Comparison of ENCODE assay signal across 10 mouse cellular contexts in genomic region chr11:82746138-82746537, GRCm38 (mm10). TPM values are rescaled to one million over a fixed set of nuclear protein-coding genes. Genes with fewer than 3 reads are reported as not detected.
A peak's percentile ranks its signal among the peaks of the same experiment; 100 is the strongest.
DNase-seq lines count a peak whose midpoint lies in the region; ATAC-seq and TF ChIP-seq lines count a peak whose summit lies in the region.
"Had no signal": no experiment of that assay in that cellular context is flagged by ENCODE, and none has a peak within 500 bp of the region (broad histone marks: within the 10 kb centered on the region; RNA-seq: fewer than 3 reads in every experiment).

No protein-coding gene starts in this region.

- H3K27ac ChIP-seq in liver, adult 2 months (replicated peaks; ENCODE audit: insufficient read depth, low read depth, low read length) = no peak overlapping the region
- no peak overlapping the region for H3K27ac ChIP-seq in liver, embryonic 11.5 days (ENCODE audit: low read depth, low read length)
- no peak overlapping the region for H3K27ac ChIP-seq in bone marrow macrophage, adult 2 months (ENCODE audit: insufficient read depth, low read depth, low read length)
- H3K27ac ChIP-seq: neural tube, embryonic 13.5 days had no signal

- H3K36me3 ChIP-seq in liver, adult 2 months (ENCODE audit: control insufficient read depth, insufficient read depth, low read length) = no peaks in the 10 kb centered on the region
- H3K36me3 ChIP-seq in liver, embryonic 11.5 days (ENCODE audit: control insufficient read depth, insufficient read depth, low read length) = no peaks in the 10 kb centered on the region
- peaks cover 2% of the 10 kb centered on the region for H3K36me3 ChIP-seq in megakaryocyte, embryonic 14.5 days (replicated peaks; ENCODE audit: low read length)
- H3K36me3 ChIP-seq: heart, embryonic 15.5 days; neural tube, embryonic 13.5 days had no signal

- WGBS in liver, adult 2 months = 36% methylated on average over 6 of the region's 6 CpGs
- WGBS in liver, embryonic 11.5 days = 27% methylated on average over 6 of the region's 6 CpGs

- no peaks in the 10 kb centered on the region for H3K27me3 ChIP-seq in liver, adult 2 months (ENCODE audit: control insufficient read depth, insufficient read depth, low read length)
- no peaks in the 10 kb centered on the region for H3K27me3 ChIP-seq in liver, embryonic 11.5 days (replicated peaks; ENCODE audit: control insufficient read depth, insufficient read depth, low read length)
- peaks cover 6% of the 10 kb centered on the region for H3K27me3 ChIP-seq in megakaryocyte, embryonic 14.5 days (replicated peaks)
- H3K27me3 ChIP-seq: heart, embryonic 15.5 days; neural tube, embryonic 13.5 days had no signal

- no peaks in the 10 kb centered on the region for H3K4me1 ChIP-seq in liver, adult 2 months (ENCODE audit: control insufficient read depth, insufficient read depth, low read length)
- H3K4me1 ChIP-seq in liver, embryonic 11.5 days (replicated peaks; ENCODE audit: control insufficient read depth, insufficient read depth, low read length) = no peaks in the 10 kb centered on the region; the same call in 1 of the 2 replicates
- H3K4me1 ChIP-seq in bone marrow macrophage, adult 2 months (ENCODE audit: control insufficient read depth, insufficient read depth, low read length) = no peaks in the 10 kb centered on the region
- H3K4me1 ChIP-seq in megakaryocyte, embryonic 14.5 days = peaks cover 27% of the 10 kb centered on the region
- H3K4me1 ChIP-seq: heart, embryonic 15.5 days; neural tube, embryonic 13.5 days had no signal

- H3K9ac ChIP-seq in liver, adult 2 months (ENCODE audit: low read depth, low read length) = no peak overlapping the region
- no peak overlapping the region for H3K9ac ChIP-seq in liver, embryonic 11.5 days (ENCODE audit: low read depth, low read length)
- H3K9ac ChIP-seq: heart, embryonic 15.5 days; neural tube, embryonic 13.5 days had no signal

- H3K4me3 ChIP-seq in liver, adult 2 months (ENCODE audit: insufficient read depth, low read depth, low read length) = no peak overlapping the region
- H3K4me3 ChIP-seq in liver, embryonic 11.5 days (ENCODE audit: low read depth, low read length) = no peak overlapping the region
- H3K4me3 ChIP-seq in bone marrow macrophage, adult 2 months (ENCODE audit: insufficient read depth, low read length) = no peak overlapping the region
- H3K4me3 ChIP-seq in megakaryocyte, embryonic 14.5 days (replicated peaks) = peak overlapping the region; percentile 90
- H3K4me3 ChIP-seq: neural tube, embryonic 13.5 days had no signal

- no peaks in the 10 kb centered on the region for H3K79me2 ChIP-seq in liver, adult 2 months (ENCODE audit: control insufficient read depth, insufficient read depth, low read length)

- no peaks in the 10 kb centered on the region for H3K9me3 ChIP-seq in liver, embryonic 11.5 days (ENCODE audit: control insufficient read depth, low read length)
- H3K9me3 ChIP-seq in megakaryocyte, embryonic 14.5 days = peaks cover 11% of the 10 kb centered on the region
- H3K9me3 ChIP-seq: heart, embryonic 15.5 days; neural tube, embryonic 13.5 days had no signal

- H3K4me2 ChIP-seq in liver, embryonic 11.5 days = no peak overlapping the region
- H3K4me2 ChIP-seq: neural tube, embryonic 13.5 days had no signal

- peak; percentile 40 to 73 for DNase-seq in adrenal gland, adult (ENCODE audit: inconsistent age in 2 of 2, low spot score in 1 of 2)
- DNase-seq in adrenal gland, postnatal 4 days (ENCODE audit: low spot score in 2 of 2) = no peak
- DNase-seq in liver, adult 2 months (ENCODE audit: extremely low read depth, low read depth, low spot score) = peak; percentile 16
- no peak for DNase-seq in liver, embryonic 11.5 days (ENCODE audit: low spot score)
- DNase-seq in heart, postnatal 4 days = peak; percentile 46
- DNase-seq in thymus, postnatal 25 days = peak; percentile 65

- ATAC-seq in liver, embryonic 11.5 days (replicated peaks; ENCODE audit: low FRiP score) = no peak

- no peak for TF ChIP-seq POLR2A in liver, adult 2 months (IDR thresholded peaks at IDR 0.05; ENCODE audit: extremely low read depth, insufficient read depth, low read length)
- no peak for TF ChIP-seq POLR2A in bone marrow macrophage, adult 2 months (IDR thresholded peaks at IDR 0.05; ENCODE audit: borderline replicate concordance, low read depth, low read length)

- peak; percentile 56 for TF ChIP-seq CTCF in liver, adult 2 months (IDR thresholded peaks at IDR 0.05; ENCODE audit: low read depth, low read length)
- TF ChIP-seq CTCF in bone marrow macrophage, adult 2 months (IDR thresholded peaks at IDR 0.05; ENCODE audit: low read depth, low read length) = peak; percentile 78; the same call in 1 of the 2 replicates

RNA-seq across cellular contexts. Expression of gene Cct6b, which starts 18.0 kb away (rescaled TPM):
- total RNA-seq in adrenal gland, postnatal 4 days (2021) = 1 to 10 TPM in 1 of 2 experiments, under 1 TPM in 1; 0.53 to 1.0 TPM
- 0.87 and 1.2 TPM in 2 replicates for total RNA-seq in liver, adult 2 months (2014; rRNA removed)
- 0.07 and 0.16 TPM in 2 replicates for polyA plus RNA-seq in liver, adult 2 months (2012; rRNA removed)
- polyA plus RNA-seq in liver, embryonic 11.5 days (2014; fragmentation: Nextera tagmentation; extraction: Ambion mirVana) = 0.30 and 0.32 TPM in 2 replicates
- 0.51 and 0.60 TPM in 2 replicates for polyA plus RNA-seq in bone marrow macrophage, adult 2 months (2012; ENCODE audit: insufficient read depth, insufficient read length, missing spikeins)
- under 1 TPM in 1 of 2 experiments, not detected in 1; 0.27 TPM for total RNA-seq in heart, postnatal 4 days (2021)
- polyA plus RNA-seq in megakaryocyte, embryonic 14.5 days (2012; ENCODE audit: insufficient read depth, low replicate concordance) = 0.47 TPM in 1 of 2 replicates, not detected in the other

RNA-seq across cellular contexts. Expression of gene Zfp830, which starts 18.0 kb away (rescaled TPM):
- total RNA-seq in adrenal gland, postnatal 4 days (2021) = 10 to 100 TPM; 22.2 to 22.6 TPM
- 7.8 and 9.1 TPM in 2 replicates for total RNA-seq in liver, adult 2 months (2014; rRNA removed)
- 4.3 TPM in 2 replicates for polyA plus RNA-seq in liver, adult 2 months (2012; rRNA removed)
- polyA plus RNA-seq in liver, embryonic 11.5 days (2014; fragmentation: Nextera tagmentation; extraction: Ambion mirVana) = 34.8 and 41.8 TPM in 2 replicates
- 20.4 and 23.4 TPM in 2 replicates for polyA plus RNA-seq in bone marrow macrophage, adult 2 months (2012; ENCODE audit: insufficient read depth, insufficient read length, missing spikeins)
- 10 to 100 TPM; 16.5 to 17.4 TPM for total RNA-seq in heart, postnatal 4 days (2021)
- polyA plus RNA-seq in megakaryocyte, embryonic 14.5 days (2012; ENCODE audit: insufficient read depth, low replicate concordance) = 3.3 and 16.1 TPM in 2 replicates

RNA-seq across cellular contexts. Expression of gene Lig3, which starts 34.8 kb away (rescaled TPM):
- 10 to 100 TPM; 31.5 to 34.9 TPM for total RNA-seq in adrenal gland, postnatal 4 days (2021)
- 15.4 TPM in 2 replicates for total RNA-seq in liver, adult 2 months (2014; rRNA removed)
- 6.1 and 8.0 TPM in 2 replicates for polyA plus RNA-seq in liver, adult 2 months (2012; rRNA removed)
- polyA plus RNA-seq in liver, embryonic 11.5 days (2014; fragmentation: Nextera tagmentation; extraction: Ambion mirVana) = 29.6 and 31.7 TPM in 2 replicates
- 6.6 and 9.0 TPM in 2 replicates for polyA plus RNA-seq in bone marrow macrophage, adult 2 months (2012; ENCODE audit: insufficient read depth, insufficient read length, missing spikeins)
- total RNA-seq in heart, postnatal 4 days (2021) = 10 to 100 TPM; 24.6 to 25.8 TPM
- 29.8 and 53.0 TPM in 2 replicates for polyA plus RNA-seq in megakaryocyte, embryonic 14.5 days (2012; ENCODE audit: insufficient read depth, low replicate concordance)

Comparison
In these comparisons a context has a peak if more than half of its experiments do, and no peak if none do; other contexts are left out.
1. DNase-seq: peak in adrenal gland, adult (2 of 2), liver, adult 2 months (single experiment), heart, postnatal 4 days (single experiment) and thymus, postnatal 25 days (single experiment); none in adrenal gland, postnatal 4 days (0 of 2) and liver, embryonic 11.5 days (single experiment).